Mouse (Mus musculus) midbrain, postnatal 0 days (tissue): Measurements from ENCODE around the gene Supt5. TPM values are rescaled to one million over a fixed set of nuclear protein-coding genes. Genes with fewer than 3 reads are reported as not detected.

Experiments used
- ATAC-seq: fragments of 200-750 bp; cut with Nextera tagmentation; 2 replicates; pipeline ENCODE4 v1.8.0; 2017; ENCODE audit warnings: moderate number of reproducible peaks, mild to moderate bottlenecking, moderate TSS enrichment, moderate library complexity; ENCODE audit not compliant: low FRiP score
- DNase-seq: peaks from one replicate; pipeline ENCODE4 v3.0.0-alpha.2; 2015; ENCODE audit warnings: low spot score
- H3K27ac ChIP-seq: fragments of 300-500 bp; sonication (generic); 2 replicates; pipeline ENCODE4 v1.5.1; 2014; ENCODE audit warnings: low read depth, mild to moderate bottlenecking, low read length, mixed read lengths
- H3K27me3 ChIP-seq: fragments of 300-500 bp; sonication (generic); 2 replicates; pipeline ENCODE4 v1.6.1; 2014; ENCODE audit warnings: low read length, control low read depth, mixed read lengths; ENCODE audit not compliant: insufficient read depth
- H3K36me3 ChIP-seq: fragments of 300-500 bp; sonication (generic); 2 replicates; pipeline ENCODE4 v1.6.1; 2014; ENCODE audit warnings: low read length, control low read depth, mixed read lengths; ENCODE audit not compliant: insufficient read depth
- H3K4me1 ChIP-seq: fragments of 300-500 bp; sonication (generic); 2 replicates; pipeline ENCODE4 v1.6.1; 2014; ENCODE audit warnings: mild to moderate bottlenecking, control low read depth, antibody characterized with exemption, low read length, mixed read lengths; ENCODE audit not compliant: insufficient read depth
- H3K4me2 ChIP-seq: fragments of 300-500 bp; sonication (generic); 2 replicates; pipeline ENCODE4 v1.6.1; 2014; ENCODE audit warnings: low read depth, mild to moderate bottlenecking, low read length, mixed read lengths; ENCODE audit not compliant: poor library complexity, severe bottlenecking
- H3K4me3 ChIP-seq: fragments of 300-500 bp; sonication (generic); 2 replicates; pipeline ENCODE4 v1.5.1; 2014; ENCODE audit warnings: low read depth, mild to moderate bottlenecking, low read length, moderate library complexity
- H3K9ac ChIP-seq: fragments of 300-500 bp; sonication (generic); replicated peaks from 2 replicates; pipeline ENCODE4 v1.6.1; 2014; ENCODE audit warnings: mild to moderate bottlenecking, low read length, moderate library complexity, mixed read lengths; ENCODE audit not compliant: poor library complexity, severe bottlenecking
- H3K9me3 ChIP-seq: fragments of 300-500 bp; sonication (generic); 2 replicates; pipeline ENCODE4 v1.6.1; 2016; ENCODE audit warnings: low read length, control low read depth
- CTCF ChIP-seq: IDR thresholded peaks from 2 replicates; pipeline ENCODE4 v1.5.1; 2016; ENCODE audit warnings: antibody characterized with exemption, mild to moderate bottlenecking
- WGBS: fragments of 180-500 bp; shearing (Covaris S2); extraction: QIAGEN DNeasy Blood & Tissue Kit; methylation state at CpG from one replicate; pipeline ENCODE4 v1.1.7; 2014; 5-methylcytosine and 5-hydroxymethylcytosine counted together
- polyA plus RNA-seq: library from polyadenylated mRNA; unstranded; fragments of >200 nt; fragmentation: Nextera tagmentation; extraction: Ambion mirVana; gene quantifications from 2 replicates; pipeline ENCODE4 v1.2.1, GENCODE M21; 2015
- total RNA-seq: library from RNA; depleted of rRNA; stranded (reverse); fragments of >200 nt; gene quantifications from 2 replicates; pipeline ENCODE4 v1.2.3, GENCODE M21; 2014

Supt5 gene
- total and polyA plus RNA-seq, 2 experiments from 2014 or later = 84.8 to 104 TPM

DNA sequence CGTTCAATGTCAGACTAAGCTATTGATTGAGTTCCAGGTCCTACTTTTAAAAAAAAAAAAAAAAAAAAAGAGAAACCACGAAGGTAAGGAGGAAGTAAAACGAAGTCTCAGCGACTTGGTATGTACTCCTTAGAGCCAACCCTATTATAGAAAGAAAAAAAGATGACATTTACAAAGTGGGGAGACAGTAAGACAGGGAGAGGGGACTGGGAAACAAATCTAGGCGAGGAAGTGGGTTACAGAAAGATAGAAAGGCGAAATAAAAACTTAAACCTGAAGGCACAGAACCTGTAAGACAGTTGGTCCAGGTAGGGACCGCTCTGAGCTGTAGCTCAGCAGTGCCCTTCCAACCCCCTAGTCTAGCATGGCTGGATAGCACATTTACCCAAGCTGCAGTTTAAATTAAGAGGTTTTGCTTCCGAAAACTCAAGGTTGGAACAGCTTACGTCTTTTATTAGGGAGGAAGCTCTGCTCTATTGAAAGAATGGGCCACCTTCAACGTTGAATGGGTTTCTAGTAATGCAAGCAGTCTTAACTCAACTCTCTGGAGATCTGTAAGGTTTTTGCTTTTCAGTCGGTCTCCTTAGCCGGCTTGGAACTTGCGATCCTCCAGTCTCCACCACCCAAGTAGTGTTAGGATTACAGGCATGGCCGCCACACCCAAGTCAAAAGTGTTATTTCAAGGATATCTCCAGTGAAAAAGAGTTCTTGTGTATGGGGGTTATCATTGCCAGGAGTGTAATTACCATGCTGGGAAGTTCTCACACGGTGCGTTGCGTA is 41.9 kb upstream of the Supt5 start, which contains the start of gene Zfp36:
Gene Zfp36, minus strand, starts transcription at position 17 of the 780 bp plus-strand sequence.
- Histone ChIP-seq H3K36me3 (no peaks in the 10 kb centered on the region), H3K27me3 (no peaks in the 10 kb centered on the region), H3K4me1 (peaks cover 8% of the 10 kb centered on the region; the same call in 1 of the 2 replicates), H3K9me3 (no peaks in the 10 kb centered on the region), H3K27ac (peak within 1 kb of the TSS; percentile 47), H3K4me3 (peak within 1 kb of the TSS; percentile 49), H3K9ac (peak within 1 kb of the TSS; percentile 60), H3K4me2 (peak within 1 kb of the TSS; percentile 76)
- DNase-seq (no peak), ATAC-seq (no peak)
- no peak for TF ChIP-seq CTCF
- WGBS = 54% methylated on average over 17 of the region's 17 CpGs

DNA sequence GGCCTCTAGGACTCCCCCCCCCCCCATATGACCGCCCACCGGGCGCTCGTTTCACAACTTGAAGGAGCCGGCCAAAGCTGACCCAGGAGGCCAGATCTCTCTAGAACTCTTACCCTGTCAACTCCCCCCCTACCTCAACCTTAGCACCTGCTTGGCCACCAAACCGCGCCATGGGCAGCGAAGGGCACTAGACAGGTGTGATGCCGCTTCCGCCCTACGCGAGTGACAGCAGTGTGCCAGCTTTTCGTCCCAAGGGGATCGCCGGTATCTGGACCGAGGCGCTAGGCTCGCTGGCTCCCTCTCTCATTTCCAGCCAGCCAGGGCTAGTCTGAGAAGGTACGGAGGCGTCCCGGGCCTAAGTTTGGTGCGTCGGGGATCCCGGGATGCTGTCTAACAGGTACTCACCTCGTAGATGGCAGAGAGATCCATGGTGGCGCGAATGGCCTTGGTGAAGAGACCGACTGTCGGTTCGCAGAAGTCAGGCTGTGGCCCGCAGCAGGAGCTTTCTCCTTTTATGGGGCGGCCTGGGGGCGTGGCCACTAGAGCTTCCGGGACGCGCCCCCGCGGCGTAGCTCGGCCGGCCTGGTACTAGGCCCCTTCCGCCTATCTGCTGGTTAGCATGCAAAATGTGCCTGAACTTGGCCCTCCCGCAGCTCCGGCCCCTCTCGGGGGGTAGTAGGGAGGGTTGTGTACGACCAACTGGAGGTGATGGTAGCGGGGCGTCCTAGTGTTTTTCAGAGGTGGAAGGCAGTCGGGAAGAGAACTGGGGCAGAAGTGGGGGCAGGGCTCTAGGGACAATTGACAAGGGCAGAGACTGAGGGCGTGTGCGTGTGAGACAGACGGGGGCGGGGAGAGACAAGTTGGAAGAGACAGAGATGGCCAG is 40.5 kb upstream of the Supt5 start:
- 2% methylated on average over 53 of the region's 53 CpGs for WGBS
- H3K4me1 ChIP-seq = peaks cover 8% of the 10 kb centered on the region; the same call in 1 of the 2 replicates

DNA sequence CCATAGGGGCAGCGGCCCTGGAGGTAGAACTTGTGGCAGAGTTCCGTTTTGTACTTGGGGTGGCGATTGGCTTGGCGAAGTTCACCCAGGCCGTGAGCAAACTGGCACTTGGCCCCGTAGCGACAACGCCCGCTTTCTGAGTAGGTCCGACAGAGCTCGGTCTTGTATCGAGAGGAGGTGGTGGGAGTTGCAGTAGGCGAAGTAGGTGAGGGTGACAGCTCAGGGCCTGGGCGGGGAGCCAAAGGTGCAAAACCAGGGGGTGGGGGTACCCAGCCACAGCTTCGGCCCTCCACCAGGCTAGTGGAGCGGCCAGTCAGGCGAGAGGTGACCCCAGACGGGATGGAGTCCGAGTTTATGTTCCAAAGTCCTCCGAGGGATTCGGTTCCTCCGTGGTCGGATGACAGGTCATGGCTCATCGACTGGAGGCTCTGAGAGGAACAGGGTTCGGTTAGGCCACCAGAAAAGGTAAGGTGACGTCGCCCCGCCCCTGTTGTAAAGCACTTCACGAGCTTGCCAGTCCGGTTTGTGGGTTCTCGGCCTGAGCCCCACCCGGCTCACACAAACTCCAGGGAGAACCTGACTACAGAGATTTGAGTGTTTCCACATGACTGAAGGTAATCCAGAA is 39.6 kb upstream of the Supt5 start:
- WGBS = 51% methylated on average over 32 of the region's 32 CpGs
- peak overlapping the region; percentile 76 for H3K4me2 ChIP-seq
- peaks cover 8% of the 10 kb centered on the region; the same call in 1 of the 2 replicates for H3K4me1 ChIP-seq
- H3K9ac ChIP-seq = peak overlapping the region; percentile 60
- 0 out of 2 replicates have a peak overlapping the region, but pooled peaks have one; percentile 47 for H3K27ac ChIP-seq
- H3K27me3 ChIP-seq = no peaks in the 10 kb centered on the region
- ATAC-seq (no peak), DNase-seq (no peak)
- H3K9me3 ChIP-seq = no peaks in the 10 kb centered on the region
- no peaks in the 10 kb centered on the region for H3K36me3 ChIP-seq
- no peak for TF ChIP-seq CTCF
- peak overlapping the region; percentile 49 for H3K4me3 ChIP-seq

More for the DNA sequence above, 40.5 kb upstream of the Supt5 start:
- H3K36me3 ChIP-seq = no peaks in the 10 kb centered on the region
- peak overlapping the region; percentile 47 for H3K27ac ChIP-seq
- peak overlapping the region; percentile 76 for H3K4me2 ChIP-seq
- no peak for TF ChIP-seq CTCF
- H3K27me3 ChIP-seq = no peaks in the 10 kb centered on the region
- H3K9ac ChIP-seq = peak overlapping the region; percentile 60
- DNase-seq = peak; percentile 82
- peak overlapping the region; percentile 49 for H3K4me3 ChIP-seq
- no peaks in the 10 kb centered on the region for H3K9me3 ChIP-seq
- peak; percentile 28; the same call in 1 of the 2 replicates for ATAC-seq

DNA sequence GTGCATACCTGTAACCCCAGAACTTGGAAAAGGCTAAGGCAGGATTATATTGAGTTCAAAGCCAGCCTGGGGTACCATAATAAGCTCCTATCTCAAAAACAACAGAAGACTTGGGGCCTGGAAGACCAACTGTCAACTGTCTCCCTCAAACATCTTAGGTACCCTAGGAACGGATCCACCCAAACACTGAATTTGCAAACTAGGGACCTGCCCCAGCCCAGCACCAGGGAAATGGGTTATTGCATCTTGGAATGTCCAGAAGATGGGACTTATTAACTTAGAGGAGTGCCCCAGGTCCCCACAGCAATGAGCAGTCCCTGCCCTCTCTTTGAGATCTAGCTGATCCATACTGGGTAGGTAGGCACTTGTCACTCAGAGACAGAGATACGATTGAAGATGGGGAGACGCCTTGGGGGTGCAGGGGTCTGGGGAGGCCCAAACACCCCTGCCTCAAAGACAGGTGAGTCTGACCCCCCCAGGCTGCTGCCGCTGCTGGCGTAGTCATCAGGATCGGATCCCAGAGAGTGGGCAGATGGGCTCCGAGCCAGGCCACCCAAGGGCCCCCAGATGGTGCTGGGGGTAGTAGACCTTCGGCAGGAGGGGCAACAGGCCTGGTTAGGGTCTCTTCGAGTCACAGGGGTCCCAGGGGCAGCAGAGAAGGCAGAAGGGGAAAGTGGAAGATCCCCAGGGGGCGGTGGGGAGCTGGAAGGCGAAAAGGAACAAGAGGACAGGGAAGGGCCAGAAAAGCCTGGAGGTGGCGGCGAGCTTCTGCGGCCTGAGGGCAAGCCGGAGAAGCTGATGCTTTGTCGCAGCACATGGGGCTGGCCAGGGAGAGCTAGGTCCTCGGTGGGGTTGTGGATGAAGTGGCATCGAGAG is 38.9 kb upstream of the Supt5 start:
- TF ChIP-seq CTCF = no peak
- Histone ChIP-seq H3K9me3 (no peaks in the 10 kb centered on the region), H3K27ac (no peak overlapping the region), H3K36me3 (no peaks in the 10 kb centered on the region), H3K4me2 (peak overlapping the region; percentile 76), H3K9ac (no peak overlapping the region), H3K27me3 (no peaks in the 10 kb centered on the region), H3K4me3 (peak overlapping the region; percentile 16; the same call in 1 of the 2 replicates), H3K4me1 (peaks cover 8% of the 10 kb centered on the region; the same call in 1 of the 2 replicates)
- WGBS = 78% methylated on average over 18 of the region's 18 CpGs
- DNase-seq = no peak
- ATAC-seq = no peak
